Mouse (Mus musculus) lung, adult 2 months (tissue): ENCODE measurements at regions not wholly inside any gene's neighbourhood (a gene's known extent, or its start where the extent isn't known, plus 50 kb on each side); places are given as distances from the start of the nearest gene placed in this dataset.

Source experiments
- CTCF ChIP-seq: fragments of 200-500 bp; IDR thresholded peaks from 2 replicates; pipeline ENCODE4 v1.5.1; 2011; ENCODE audit warnings: mild to moderate bottlenecking, low read length, control low read depth; ENCODE audit not compliant: insufficient read depth
- POLR2A ChIP-seq: fragments of 200-500 bp; IDR thresholded peaks from 2 replicates; pipeline ENCODE4 v1.6.1; 2011; ENCODE audit warnings: low read depth, mild to moderate bottlenecking, control low read depth, low read length, borderline replicate concordance; ENCODE audit errors: extremely low read depth

DNA sequence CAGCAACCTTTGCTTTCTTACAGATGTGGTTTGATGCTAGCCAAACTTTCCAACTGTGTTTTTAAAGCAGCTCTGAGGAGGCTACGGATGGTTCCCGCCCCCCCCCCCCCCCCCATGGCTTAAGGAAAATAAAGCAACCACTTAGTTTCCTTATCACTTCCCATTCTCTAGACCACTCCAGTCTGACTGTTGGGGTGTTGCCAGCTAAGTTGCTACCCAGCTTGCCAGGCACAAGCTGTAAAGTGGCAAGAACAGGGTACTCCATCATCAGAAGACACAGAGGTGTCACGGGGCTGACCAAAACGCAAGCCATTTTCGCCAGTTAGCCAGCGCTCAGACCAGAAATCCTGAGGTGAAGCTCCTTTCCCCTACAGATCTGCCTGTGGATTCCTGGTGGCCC, 74.7 kb upstream of the Prok2 start:
- TF ChIP-seq CTCF = no peak
- no peak for TF ChIP-seq POLR2A
